Mouse (Mus musculus): Measurements from ENCODE around the gene Rnf113a2.

GRCm38 (mm10) chr12:84442526-84442925, 25.5 kb downstream of the Rnf113a2 start:
- TF ChIP-seq CTCF (conservative IDR thresholded peaks at IDR 0.05 in 1 of 2, IDR thresholded peaks at IDR 0.05 in 1 of 2; ENCODE audit: low read depth in 2 of 2, low read length in 2 of 2) = no peak
- TF ChIP-seq TCF12 (IDR thresholded peaks at IDR 0.05; ENCODE audit: low read depth, low read length) = no peak
- TF ChIP-seq MAX (IDR thresholded peaks at IDR 0.05; ENCODE audit: low read length) = no peak
- no peak for TF ChIP-seq POLR2A (IDR thresholded peaks at IDR 0.05; ENCODE audit: low read depth, low read length)
- no peak for TF ChIP-seq KAT2A (IDR thresholded peaks at IDR 0.05; ENCODE audit: insufficient replicate concordance, low read length)
- TF ChIP-seq ELF1 (IDR thresholded peaks at IDR 0.05; ENCODE audit: low read depth, low read length) = no peak
- no peak for TF ChIP-seq RCOR1 (conservative IDR thresholded peaks at IDR 0.05; ENCODE audit: low read depth, low read length)
- TF ChIP-seq ZNF384 (IDR thresholded peaks at IDR 0.05; ENCODE audit: low read depth, low read length) = no peak
- no peak for TF ChIP-seq HCFC1 (IDR thresholded peaks at IDR 0.05; ENCODE audit: low read depth, low read length)
- no peak for TF ChIP-seq CHD2 (IDR thresholded peaks at IDR 0.05; ENCODE audit: low read length)
